Mouse (Mus musculus) gastrocnemius, adult 8-10 months (tissue): ENCODE results near the gene Timm8a2. TPM values are rescaled to one million over a fixed set of nuclear protein-coding genes. Genes with fewer than 3 reads are reported as not detected.

Experiments
- DNase-seq, 2 experiments: peaks; one replicate each; pipeline ENCODE4 v3.0.0; 2022; ENCODE audit warnings: low spot score in 2 of 2
- total RNA-seq, 4 experiments: library from RNA; stranded (reverse); gene quantifications; 2 replicates each; pipeline ENCODE4 v1.2.4; 2022

Gene Timm8a2
- not detected for total RNA-seq

DNA sequence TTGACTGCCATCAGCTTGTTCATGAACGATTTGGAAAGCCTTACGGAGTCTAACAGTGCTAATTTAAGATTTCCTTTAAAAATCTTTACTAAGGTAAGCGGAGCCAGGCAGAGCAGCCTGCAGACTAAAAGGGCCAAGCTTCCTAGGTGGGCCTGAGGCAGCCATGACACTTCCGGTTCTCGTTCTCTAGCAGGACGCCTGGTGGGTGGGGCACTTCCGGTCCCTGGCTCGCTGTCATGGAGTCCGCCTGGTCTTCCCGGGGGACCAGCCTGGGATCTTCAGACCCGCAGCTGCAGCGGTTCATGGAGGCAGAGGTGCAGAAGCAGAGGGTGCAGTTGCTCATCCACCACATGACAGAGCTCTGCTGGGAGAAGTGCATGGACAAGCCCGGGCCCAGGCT, at the start of gene Timm8a2:
Gene Timm8a2, plus strand, starts transcription at position 224 of the 400 bp plus-strand sequence.
- DNase-seq: no peak

DNA sequence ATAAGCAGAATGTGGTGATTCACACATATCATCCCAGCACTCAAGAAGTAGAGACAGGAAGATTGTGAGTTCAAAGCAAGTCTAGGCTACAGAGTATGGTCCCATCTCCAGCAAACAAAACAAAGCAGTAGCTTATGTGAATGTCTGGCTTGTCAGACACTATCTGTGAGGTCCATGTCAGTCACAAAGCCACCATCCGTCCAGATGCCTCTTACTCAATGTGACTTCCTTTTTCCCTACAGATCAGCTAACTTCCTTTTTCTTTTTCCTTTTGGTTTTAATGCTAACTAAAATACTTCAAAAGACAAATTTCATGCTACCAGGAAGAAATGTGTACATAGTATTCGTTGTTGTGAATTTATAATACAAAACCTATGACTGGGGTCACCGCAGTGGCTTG, 49.0 kb upstream of the Timm8a2 start:
- DNase-seq: no peak

DNA sequence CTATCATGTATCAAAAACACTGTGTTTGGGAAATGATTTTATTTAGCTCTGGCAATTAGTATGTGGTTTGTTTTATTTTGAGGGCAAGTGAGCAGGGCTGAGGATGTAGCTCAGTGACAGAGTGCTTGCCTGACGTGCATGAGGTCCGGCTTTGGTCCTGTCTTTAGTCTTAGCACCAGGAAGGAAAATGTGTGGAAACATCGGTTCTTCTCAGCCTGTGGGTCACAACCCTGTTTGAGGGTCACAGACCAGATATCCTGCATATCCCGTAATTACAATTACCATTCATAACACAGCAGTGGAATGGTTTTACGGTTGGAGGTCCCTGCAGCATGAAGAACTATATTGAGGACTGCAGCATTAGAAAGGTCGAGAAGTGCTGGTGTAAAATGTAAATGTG, 48.4 kb upstream of the Timm8a2 start:
- DNase-seq: no peak

DNA sequence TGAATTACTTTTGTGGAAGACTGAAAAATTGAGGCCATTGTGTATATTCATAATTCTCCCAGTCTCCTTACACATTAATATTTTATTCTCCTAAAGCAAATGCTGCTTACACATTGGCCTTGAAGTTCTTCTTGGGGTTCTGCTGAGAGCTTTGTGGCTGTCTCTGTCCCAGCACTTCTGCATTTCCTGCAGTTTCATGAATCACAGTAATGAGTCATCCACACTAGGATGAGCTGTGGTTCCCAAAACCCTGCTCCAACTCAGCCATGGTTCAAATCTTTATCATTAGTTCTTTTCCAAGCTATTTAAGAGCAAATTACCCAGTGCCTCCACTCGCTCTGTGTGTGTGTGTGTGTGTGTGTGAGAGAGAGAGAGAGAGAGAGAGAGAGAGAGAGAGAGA, 47.2 kb upstream of the Timm8a2 start:
- DNase-seq: no peak

DNA sequence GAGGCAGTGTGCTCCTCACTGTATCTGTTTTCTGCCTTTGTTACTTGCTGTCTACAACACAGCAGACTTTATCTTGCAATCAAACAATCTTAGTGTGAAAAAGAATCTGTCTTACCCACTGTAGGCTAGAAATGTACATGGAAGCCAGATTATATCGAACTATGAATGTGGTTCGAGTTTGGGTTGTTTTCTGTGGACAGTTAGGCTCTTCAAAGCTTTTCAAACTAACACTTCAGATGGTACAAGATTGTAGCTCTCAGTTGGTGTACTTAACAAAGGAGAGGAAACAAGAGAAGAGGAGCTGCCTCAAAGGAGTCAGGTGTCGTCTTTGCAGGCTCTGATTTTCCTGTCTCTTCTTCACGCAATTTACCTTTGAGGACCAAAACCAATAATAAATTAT, 46.8 kb upstream of the Timm8a2 start:
- DNase-seq: no peak

DNA sequence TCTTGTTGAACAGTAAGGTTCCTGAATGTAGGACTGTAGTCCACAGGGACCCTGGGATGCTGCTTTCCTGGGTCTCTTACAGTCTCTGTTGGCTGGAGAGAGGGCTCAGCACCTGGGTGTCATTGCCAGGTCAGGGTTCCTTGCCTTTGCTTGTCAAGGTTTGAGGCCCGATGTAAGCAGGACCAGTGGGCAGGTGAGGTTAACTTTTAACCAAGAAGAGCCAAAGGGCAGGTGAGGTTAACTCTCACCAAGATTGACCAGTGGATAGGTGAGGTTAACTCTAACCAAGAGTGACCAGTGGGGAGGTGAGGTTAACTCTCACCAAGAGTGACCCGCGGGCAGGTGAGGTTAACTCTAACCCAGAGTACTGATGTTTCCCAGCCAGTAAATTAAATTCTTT, 45.1 kb upstream of the Timm8a2 start:
- DNase-seq: no peak

DNA sequence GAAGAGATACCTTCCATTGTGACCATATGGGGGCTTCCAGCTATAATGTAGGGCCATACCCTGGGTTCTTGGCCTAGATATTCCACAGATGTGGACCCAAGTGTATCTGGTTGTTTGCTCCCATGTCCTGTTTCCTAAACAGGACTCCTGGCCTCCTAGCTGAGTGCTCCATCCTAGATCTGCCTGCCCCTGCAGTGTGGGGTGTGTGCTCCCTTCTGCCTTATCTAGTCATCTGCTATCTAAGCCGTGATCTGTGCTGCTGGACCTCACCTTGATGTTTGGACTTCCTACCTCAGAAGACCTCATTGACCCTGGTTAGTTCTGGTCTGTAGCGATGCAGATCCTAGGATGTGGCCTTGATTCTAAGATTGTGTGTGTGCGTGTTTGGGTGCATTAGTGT, 44.6 kb upstream of the Timm8a2 start:
- DNase-seq: no peak

DNA sequence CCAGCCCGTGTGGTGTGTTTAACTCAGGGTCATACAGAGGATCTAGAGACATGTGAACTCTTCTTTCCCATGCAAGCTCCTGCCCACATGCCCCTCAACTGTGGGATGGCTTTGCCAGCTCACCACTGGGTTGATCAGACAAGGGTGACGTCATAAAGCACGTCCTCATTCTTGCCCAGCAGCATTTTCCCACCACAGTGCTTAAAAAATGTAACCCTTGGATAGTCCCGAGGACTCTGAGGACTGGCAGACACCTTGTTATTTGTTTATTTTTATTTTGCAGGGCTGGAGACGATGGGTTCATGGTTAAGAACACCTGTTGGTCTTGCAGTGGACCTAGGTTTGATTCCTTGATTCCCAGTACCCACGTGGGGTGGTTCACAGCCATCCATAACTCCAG, 43.6 kb upstream of the Timm8a2 start:
- no peak for DNase-seq

DNA sequence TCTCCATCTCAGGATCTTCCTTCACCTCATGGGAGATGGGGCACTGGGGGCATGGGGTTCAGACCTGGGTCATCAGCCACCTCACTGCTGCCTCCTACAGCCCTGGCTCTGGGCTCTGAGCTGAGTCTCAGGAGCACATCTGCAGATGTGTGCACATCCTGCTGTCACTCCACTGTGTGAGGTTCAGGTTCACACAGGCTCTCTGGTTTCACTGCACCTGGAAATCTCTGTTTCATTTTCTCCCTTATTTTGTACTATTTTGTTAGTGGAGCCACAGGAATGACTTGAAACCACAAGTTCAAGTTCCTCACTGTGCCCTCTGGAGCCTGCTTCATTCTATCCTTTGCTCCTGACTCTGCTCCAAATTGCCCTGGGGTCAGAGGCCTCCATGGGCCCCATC, 42.6 kb upstream of the Timm8a2 start:
- no peak for DNase-seq

DNA sequence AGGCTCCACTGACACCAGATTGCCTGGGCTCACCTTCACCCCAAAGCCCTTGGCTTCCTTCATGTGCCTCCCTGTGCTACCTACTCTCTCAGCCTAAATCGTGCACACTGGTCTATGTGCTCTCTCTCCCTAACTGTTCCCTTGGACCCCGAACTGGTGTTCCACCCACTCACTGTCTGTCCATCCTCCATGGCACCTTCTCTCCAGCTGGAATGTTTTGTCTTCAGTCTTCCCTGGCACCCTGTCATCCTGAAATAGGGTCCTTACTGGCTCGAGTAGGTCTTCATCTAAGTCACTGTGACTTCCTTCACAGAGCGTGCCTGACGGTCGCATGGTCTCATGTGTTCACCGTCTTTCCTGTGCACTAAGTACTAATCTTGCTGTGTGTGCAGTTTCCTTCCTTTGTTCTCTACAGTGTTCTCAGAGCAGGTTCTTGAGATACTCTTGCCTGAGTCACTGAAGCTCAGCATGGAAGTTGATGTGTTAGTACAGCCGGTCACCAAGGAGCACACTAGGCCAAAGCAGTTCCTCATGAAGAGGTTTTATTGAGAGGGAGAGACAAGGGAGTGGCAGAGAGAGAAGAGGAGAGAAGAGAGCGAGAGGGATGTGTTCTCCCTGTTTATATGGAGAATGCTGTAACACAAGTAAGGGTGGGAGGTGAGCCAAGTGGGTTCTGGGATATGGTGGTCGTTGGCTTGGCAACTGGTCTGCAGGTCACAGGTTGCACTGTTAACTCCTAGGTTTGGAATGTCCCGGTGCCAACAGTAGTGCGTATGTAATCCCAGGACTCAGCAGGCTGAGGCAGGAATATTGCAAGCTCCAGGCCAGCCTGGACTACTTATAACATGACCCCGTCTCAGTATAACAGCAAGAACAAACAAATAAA, 41.8 kb upstream of the Timm8a2 start:
- no peak for DNase-seq

DNA sequence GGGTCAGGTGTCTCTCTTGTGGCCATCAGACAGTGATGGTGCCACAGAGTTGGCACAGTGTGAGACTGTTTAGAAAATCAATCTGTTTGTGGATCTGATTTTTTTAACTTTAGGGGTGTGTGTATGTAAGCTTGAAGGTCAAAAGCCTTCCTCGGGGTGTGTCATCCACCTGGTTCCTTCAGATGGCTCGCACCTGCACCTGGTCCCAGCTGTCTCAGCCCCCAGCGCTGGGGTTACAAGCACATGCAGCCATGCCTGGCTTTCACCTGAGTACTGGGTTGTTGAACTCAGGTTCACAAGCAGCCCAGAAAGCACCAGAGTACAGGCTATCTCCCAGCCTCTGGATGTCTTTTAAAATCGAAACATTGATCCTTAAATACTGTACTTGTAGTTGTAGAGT, 40.9 kb upstream of the Timm8a2 start:
- no peak for DNase-seq

DNA sequence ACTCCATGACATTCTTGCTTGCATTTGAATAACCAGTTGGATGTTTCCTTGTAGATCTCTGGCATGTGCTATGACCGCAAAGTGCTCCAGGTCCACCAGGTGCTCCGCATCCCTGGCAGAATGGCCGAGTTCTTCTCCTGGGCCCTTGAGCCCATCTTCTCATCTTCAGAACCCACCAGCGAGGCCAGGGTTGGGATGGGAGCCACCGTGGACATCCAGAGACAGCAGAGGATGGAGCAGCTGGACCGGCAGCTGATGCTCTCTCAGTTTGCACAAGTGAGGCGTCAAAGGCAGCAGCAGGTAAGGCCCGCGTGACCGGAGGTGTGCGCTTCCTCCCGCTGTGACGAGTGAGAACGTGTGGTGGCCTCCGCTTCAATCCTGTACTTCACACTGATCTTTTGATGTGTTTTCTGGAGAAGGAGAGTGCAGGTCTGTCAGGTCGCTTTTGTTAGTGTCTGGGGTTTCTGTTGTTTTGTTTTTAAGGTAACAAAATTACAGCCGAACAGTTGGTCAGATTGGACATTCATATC, 40.2 kb upstream of the Timm8a2 start:
- no peak for DNase-seq

DNA sequence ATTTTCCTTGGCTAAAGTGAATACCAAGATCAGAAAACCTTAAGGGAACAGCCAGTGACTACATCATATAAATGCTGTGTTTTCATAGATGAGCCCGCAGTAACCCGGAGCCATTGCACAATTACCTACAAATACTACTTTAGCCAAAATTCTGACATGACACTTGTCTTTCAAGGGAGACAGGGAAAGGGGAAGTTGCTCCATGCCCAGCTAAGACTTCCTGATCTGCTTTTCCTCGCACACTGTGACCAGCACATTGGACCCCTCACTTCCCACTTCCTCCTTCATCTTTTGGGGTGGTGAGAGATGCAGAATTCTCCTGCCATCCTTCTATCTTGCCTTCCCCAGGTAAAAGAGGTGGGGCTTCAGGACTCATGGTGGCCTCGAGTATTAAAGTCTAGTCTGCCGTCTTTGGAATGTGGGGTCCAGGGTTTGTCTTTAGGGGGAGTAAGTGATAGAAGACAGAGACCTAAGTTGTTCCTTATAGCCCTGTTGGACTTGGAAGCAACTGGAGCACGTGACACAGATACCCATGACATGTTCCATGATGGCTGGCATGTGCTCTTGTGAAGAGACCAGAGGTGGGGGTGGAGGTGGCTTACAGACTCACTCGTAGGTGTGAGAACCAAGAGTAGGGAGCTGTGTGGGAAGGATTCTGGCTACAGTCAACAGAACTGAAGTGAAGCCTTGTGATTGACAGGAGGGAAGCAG, 39.5 kb upstream of the Timm8a2 start:
- no peak for DNase-seq

DNA sequence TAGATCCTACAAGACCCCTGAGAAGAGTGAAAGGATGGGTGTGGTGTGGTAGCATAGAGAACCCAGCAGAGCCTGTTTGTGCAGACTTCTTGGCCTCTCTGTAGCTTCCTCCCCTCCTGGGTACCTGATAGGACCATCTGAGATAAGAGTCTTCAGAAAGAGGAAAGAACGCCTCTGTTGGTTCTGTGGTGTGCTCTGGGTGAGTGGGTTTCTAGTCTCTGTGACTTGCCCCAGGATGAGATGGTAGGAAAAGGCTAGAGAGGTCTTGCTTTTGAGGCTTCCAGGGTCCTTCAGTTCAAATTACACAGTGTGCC, 39.0 kb upstream of the Timm8a2 start:
- DNase-seq: no peak

DNA sequence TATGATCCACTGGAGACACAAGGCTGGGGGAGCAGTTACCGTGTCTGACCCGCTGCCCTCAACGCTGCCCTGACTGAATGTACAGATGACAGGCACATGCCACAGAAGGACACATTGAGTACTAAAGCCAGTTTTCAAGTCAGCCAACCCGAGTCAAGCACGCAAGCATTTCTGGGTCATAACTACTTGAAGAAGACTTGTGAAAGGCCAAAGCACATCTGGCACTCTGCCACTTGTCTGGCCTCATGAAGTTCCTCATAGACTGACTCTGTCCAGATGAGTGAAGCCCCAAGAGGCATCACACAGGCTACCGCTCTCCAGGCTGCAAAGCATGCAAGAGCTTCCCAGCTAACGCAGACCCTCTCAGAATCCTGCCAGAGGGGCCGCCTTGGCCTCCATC, 37.7 kb upstream of the Timm8a2 start:
- peak; percentile 43 to 46 for DNase-seq

DNA sequence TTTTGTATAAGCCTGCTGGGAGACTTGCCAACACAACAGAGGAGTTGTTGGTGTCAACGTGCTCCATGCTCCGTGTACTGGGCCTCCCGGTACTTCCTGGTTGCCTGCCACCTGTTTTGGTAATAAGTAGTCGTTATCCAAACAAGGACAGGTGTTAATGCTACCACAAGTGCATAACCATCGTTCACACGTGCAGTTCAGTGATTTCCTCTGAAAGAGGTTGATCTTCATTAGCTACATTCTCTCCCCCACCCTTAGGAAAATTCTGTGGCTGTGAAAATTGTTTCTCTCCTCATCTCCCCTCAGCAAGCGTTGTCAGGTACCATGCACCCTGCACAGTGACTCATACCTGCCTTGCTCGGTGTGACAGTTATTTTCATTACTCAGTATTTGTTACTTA, 35.0 kb upstream of the Timm8a2 start:
- no peak for DNase-seq

DNA sequence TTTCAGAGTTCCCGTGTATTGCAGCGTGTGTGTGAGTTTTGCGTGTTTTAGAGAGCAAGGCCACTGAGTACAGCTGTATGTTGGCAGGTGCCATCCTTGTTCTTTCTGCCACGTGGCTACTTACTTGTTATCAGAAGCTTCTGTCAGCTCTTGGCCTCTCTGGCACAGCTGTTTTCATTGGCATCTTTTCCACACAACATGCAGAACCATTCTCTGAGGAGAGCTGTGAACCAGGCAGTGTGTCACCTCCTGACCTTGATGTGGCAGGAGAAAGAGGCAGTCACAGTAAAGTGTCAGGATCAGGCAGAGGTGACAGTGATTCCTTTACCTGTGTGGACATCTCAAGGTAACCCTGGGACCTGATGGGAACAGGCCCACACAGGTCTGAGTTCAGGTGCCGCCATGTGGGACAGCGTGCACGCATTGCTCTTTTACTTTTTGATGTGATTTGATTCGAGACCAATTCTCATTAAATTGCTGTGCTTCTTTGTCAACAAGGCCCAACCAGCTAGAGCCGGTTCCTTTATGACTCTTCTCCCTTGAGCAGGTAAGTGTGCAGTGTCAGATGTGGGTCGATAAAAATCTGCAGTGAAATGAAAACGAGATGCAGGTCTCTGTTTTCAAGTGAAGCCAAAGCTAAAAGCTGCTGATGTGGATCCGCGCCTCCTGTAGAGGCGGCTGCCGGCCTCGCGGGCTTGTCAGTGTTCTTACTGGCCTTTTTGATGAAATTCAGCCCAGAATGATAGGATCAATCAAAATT, 33.9 kb upstream of the Timm8a2 start:
- no peak for DNase-seq

DNA sequence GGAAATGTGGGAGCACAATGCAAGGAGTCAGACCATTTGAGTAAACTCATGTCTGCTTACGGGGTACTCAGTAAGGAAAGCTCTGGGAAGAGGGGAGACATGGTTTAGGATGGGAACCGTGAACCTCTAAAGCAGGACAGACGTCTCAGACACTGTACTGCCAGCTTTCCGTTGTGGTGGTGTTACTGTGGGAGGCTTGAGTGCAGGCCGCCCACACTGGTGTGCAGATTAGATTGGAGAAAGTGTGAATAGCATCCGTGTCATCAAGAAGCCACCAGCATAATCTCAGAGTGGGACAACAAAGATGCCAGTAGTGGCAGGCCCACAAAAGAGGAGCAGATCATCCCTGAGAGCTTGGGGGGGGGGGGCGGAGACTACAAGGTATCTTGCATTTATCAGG, 32.2 kb upstream of the Timm8a2 start:
- no peak for DNase-seq

DNA sequence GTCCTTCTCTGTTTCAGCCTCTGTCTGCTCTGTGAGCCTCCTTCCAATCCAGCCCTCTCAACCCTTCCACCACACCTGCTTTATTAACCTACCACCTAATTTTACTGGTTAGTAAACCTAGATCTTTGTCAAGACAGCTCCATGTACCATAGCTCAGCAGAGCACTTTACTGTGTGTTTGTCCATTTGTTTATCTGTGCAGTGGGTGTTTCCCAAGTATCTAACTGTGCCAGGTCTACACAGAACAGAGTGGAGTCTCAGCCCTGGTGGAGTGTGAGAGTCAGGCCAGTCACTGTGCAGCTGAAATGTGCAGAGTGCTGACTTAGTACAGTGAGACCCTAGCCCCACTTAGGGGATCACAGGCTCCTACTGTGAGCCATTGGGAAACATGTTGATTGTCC, 30.7 kb upstream of the Timm8a2 start:
- no peak for DNase-seq

DNA sequence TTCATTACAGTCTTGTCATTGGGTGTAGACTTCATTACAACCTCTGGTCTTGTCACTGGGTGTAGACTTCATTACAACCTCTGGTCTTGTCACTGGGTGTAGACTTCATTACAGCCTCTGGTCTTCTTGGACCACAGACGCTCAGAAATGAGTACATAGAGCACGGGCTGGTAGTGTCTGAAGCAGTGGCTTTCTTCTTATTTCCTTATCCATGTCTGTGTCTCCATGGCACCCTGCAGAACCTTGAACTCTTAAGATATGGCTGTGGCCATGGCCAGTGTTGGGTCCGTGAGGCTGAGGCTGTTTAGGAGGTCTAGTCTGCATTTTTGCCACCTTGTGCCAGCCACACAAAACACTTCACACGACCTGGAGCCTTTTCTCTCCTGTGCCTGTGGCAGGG, 26.2 kb upstream of the Timm8a2 start:
- no peak for DNase-seq

DNA sequence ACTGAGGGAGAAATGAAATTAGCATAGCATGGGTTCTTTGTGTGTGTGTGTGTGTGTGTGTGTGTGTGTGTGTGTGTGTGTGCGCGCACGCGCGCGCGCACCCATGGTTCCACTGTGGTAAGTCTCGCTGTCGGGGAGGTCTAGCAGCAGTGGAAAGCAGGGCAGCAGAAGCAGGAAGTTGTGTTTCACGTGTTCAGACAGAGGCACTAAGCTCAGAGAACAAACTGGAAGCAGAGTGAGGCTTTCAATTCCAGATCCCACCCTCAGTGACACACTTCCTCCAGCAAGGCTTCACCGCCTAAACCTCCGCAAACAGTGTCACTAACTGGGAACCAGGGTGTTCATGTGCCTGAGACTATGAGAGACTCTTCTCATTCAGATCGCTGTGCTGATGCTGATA, 25.0 kb upstream of the Timm8a2 start:
- no peak for DNase-seq

DNA sequence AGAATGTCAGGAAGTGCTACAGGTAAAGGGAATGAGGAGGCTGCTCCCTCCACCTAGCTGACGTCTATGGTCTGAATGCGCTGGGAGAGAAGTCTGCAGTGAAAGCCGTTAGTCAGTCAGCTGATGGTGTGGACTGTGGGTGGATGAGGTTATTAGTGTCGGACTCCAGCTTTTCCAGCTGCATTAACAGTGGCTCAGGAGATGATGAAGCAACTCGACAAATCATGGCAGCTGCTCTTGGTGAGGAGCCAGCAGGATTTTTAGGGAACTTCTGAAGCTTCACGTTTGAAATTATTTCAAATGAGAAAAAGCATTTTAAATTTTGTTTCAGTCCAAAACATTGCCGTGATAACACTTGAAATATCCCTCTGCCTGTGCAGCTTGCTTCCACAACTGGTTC, 24.2 kb upstream of the Timm8a2 start:
- no peak for DNase-seq
